Mouse (Mus musculus): ENCODE data around the gene Cdx2.

Gene Cdx2

DNA sequence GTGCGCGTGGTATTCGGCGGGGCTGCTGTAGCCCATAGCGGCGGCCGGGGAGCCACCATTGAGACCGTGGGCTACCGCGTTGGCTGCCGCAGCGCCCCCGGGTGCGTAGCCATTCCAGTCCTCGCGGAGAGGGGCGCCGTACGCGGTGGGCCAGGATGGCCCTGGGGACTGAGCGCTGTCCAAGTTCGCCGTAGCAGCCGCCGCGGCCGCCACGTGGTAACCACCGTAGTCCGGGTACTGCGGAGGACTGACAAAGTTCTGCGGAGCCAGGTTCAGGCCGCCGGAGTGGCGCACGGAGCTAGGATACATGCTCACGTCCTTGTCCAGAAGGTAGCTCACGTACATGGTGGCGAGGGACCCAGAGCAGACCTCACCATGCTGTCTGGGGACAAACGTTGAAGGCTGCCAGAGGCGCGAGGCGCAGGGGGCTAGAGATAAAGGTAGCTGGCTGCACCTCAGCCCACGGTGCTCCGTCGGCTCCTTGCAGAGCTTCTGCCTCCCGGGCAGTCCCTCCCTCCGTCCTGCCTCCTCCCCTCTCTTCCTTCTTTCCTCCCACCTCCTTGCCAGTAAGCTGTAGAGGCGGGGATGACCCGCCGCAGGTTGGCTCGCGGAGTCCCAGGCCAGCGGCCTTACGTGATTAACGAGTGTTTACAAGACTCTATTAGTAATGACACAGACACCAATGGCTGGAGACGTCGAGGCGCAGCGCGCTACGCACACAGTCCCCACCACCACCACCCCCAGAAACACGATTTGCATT lies at the start of gene Cdx2:
Gene Cdx2 (minus strand): TSS at position 633 of the 760 bp plus-strand sequence.
- no peak for DNase-seq (ENCODE audit: low read depth in 1 of 2, low spot score in 2 of 2)

DNA sequence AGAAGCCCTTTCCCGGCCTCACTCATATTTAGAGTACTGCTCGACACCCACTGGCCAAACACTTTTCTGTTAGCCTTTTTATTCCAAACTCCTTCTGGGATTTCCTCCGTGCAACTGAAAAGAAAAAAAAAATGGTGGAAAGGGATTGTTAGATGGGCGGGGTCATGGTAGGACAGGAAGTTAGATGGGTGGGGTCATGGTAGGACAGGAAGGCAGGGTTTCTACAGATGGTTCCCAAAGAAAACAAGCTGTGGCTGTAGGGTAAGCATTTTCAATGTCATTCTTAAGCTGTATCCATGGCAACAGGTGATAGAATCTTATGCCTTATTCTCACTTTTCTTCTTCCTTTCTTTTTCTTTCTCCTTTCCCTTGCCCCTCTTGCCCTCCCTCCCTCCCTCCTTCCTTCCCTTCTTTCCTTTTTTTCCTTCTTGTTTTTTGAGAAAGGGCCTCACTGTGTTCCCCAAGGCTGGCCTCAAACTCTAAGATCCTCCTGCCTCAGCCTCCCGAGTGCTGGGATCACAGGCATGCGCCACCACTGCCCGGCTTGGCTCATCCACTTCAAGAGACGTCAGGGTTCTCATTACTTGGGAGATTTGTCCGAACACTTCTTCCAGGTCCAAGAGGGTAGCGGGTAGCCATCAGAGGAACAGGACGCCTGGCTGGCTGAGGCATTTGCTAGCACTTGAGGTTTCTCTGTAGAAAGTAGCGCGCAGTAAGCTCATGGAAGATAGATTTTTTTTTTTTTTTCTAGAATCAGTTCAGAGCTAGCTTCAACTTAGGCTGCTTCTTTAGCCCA lies 49.4 kb upstream of the Cdx2 start:
- no peak for DNase-seq (ENCODE audit: low read depth in 1 of 2, low spot score in 2 of 2)

DNA sequence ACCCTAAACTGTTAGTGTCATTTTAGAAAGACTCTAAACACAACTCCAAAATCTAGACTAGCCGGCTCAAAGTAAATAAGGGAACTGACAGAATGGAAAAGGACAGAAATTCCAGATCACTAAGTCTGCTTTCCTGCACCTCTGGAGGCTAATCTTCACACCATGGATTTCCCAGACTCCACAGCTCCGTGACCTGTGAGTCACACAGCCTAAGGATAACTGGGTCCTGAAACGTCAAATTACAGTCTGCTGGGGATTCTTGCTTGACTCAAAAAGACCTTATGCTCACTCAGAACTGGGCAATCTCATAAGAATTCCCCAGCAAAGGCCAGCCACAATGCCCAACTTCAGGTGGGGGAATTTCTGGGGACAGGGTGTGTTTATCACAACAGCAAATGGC lies 48.7 kb upstream of the Cdx2 start:
- no peak for DNase-seq (ENCODE audit: low read depth in 1 of 2, low spot score in 2 of 2)

- no peak for DNase-seq (ENCODE audit: low read depth in 1 of 2, low spot score in 2 of 2)
These were observed 47.9 kb upstream of the Cdx2 start for GRCm38 (mm10) chr5:147354985-147355384.

DNA sequence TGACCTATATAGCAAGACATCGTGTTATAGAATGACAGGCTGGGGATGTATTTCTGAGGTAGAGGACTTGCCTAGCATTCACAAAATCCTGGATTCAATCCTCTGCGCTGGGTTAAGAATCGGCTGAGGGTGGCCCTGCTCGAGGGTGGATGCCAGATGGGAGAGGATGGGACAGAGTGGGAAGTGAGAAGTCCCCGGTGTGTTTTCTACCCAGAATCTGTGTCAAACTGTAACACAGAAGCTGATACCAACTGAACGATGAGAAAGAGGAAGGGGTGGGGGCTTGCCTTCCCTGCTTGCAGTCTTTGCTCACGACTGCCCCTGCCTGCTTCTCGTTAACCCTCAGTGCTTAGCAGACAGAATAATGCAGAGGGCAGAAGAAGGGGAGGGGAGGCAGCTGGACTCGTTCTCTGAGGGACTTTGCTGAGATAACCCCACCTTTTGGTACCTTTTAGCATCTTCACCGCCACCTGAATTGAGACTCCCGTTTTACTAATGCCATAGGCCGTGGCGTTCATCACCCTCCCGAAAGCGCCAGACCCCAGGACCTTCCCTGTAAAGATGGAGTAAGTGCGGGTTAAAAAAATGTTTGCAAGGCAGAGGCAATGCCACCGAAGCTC lies 47.2 kb upstream of the Cdx2 start:
- DNase-seq (ENCODE audit: low read depth in 1 of 2, low spot score in 2 of 2), result no peak

DNA sequence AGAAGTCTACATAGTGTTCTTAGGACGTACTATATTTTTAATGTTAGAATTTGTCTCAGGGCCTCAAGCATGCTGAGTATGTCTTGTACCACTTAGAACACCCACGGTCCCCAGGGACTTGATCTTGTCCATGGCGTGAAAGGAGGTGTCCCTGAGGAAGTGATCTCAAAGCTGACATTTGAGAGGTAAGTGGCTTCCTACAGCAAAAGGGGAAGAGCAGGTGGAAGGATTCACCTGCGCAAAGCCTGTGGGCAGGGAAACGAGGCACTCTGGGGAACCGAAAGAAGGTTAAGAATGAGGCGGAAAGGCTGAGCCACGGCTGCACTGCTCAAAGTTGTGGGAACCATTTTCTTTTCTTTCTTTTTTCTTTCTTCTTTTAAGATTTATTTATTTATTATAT lies 44.9 kb upstream of the Cdx2 start:
- no peak for DNase-seq (ENCODE audit: low read depth in 1 of 2, low spot score in 2 of 2)

- no peak for DNase-seq (ENCODE audit: low read depth in 1 of 2, low spot score in 2 of 2)
These were observed 38.9 kb upstream of the Cdx2 start for GRCm38 (mm10) chr5:147345981-147346380.

GRCm38 (mm10) chr5:147343904-147344303 lies 36.8 kb upstream of the Cdx2 start:
- DNase-seq (ENCODE audit: low read depth in 1 of 2, low spot score in 2 of 2), result no peak

GRCm38 (mm10) chr5:147342901-147343300 lies 35.8 kb upstream of the Cdx2 start:
- DNase-seq (ENCODE audit: low read depth in 1 of 2, low spot score in 2 of 2), result no peak

DNA sequence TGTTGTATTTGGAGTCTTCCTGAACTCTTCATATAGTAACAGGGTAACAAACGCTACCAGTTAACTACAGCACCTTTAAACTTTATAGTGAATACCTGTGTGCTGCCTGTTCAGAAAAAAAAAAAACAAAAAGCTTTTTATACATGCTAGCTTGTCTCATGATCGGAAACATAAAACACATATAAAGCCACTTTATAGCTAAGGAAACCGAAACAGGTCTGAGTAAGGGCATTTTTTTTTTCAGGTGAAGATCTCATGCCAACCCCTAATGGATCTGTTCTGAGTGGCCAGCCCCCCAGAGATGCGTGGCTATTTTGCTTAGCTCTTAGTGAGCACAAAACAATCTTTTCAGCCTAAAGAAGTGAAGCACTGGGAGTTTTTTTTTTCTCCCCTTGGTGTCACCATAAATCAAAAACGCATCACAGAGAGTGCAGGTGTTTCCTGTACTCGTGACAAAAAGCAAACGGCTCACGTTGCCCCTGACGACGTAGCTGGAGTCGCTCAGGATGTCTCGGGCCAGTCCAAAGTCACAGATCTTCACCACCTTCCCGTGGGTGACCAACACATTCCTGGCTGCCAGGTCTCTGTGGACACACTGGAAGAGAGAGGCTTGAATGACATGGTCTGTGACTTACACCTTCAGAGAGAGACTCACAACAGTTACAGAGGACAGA lies 33.8 kb upstream of the Cdx2 start:
- no peak for DNase-seq (ENCODE audit: low read depth in 1 of 2, low spot score in 2 of 2)

GRCm38 (mm10) chr5:147339560-147339959 lies 32.5 kb upstream of the Cdx2 start:
- DNase-seq (ENCODE audit: low read depth in 1 of 2, low spot score in 2 of 2), result no peak

DNA sequence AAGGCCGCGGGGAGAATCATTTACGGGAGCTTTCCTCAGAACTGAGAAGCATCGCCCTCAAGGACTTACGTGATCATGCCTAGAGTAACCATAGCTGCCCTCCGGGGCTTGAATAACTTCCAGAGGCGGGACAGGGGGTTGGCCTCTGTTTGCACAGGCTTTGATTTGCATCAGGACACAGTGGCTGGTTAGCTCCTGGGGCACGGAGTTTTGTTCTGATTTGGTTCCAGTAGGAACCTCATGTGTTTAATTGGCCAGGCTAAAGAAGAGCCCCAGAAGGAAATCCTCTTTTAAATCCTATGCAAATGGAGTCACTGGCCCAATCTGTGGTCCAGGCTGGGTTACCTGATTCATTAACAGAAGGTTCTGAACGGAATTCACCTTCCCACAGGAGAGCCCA lies 31.9 kb upstream of the Cdx2 start:
- no peak for DNase-seq (ENCODE audit: low read depth in 1 of 2, low spot score in 2 of 2)

- no peak for DNase-seq (ENCODE audit: low read depth in 1 of 2, low spot score in 2 of 2)
These were observed 25.6 kb upstream of the Cdx2 start for GRCm38 (mm10) chr5:147332711-147333110.

DNA sequence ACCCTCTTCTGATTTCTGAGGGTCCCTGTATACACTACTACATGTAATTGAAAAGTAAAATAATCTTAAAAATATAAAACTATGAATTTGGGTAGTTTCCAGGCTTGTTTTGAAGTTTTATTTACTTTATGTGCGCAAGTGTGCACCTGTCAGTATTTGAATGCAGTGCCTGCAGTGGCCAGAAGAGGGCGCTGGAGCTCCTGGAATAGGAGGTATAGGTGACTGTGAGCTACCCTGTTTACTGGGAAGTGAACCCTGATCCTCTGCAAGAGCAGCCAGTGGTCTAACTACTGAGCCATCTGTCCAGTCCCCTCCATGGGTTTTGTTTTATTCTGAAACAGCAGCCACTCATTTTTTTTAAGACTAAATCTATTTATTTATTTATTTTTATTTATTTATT lies 24.5 kb upstream of the Cdx2 start:
- peak; percentile 17 to 58 for DNase-seq (ENCODE audit: low read depth in 1 of 2, low spot score in 2 of 2)

DNA sequence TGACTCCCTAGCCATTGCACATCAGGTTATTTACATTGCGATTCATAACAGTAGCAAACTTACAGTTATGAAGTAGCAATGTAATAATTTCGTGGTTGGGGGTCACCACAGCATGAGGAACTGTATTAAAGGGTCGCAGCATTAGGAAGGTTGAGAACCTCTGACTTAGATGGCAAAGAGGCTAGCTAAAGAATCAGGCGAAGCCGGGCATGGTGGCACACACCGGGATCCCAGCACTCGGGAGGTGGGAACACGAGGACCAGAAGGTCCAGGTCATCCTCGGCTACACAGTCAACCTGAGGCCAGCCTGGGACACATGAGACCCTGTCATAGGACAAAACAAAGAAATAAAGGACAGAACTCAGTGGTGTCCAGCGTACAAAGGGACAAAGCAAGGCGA lies 22.9 kb upstream of the Cdx2 start:
- no peak for DNase-seq (ENCODE audit: low read depth in 1 of 2, low spot score in 2 of 2)

GRCm38 (mm10) chr5:147327636-147328035 lies 20.6 kb upstream of the Cdx2 start:
- no peak for DNase-seq (ENCODE audit: low read depth in 1 of 2, low spot score in 2 of 2)

- DNase-seq (ENCODE audit: low read depth in 1 of 2, low spot score in 2 of 2), result no peak
These were observed 18.9 kb upstream of the Cdx2 start for GRCm38 (mm10) chr5:147325931-147326330.

DNA sequence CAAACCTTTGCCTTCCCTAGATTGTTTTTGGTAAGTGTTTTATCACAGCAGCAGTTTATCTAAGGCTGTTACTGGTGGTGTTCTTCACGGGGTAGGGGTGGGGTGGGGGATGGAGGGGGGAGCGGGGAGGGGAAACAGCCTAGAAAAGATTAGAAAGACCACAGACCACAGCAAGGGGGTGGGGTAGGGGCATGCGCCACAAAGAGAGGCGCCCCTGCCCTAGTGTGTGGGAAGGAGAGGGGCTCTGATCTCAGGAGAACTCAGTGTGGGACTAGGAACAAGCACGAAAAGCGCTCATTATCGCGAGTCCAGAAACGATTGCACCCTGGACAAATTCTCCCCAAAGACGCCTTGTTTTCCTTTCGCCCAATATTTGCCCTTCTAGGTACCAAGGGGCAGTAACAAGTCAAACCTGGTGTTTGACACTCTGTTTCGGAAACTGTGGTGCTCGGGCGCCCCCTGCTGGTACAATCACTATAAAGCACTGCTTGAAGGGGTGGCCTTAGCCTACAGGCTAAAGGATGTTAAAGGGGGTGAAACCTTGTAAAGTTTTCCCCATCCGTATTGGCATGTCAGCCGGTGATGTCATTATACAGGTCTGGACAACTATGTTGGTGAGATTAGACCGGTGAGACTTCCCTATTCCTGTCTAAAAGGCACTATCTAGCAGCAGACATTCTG lies 16.3 kb upstream of the Cdx2 start:
- DNase-seq (ENCODE audit: low read depth in 1 of 2, low spot score in 2 of 2), result peak in 1 of 2 experiments; percentile 65

- DNase-seq (ENCODE audit: low read depth in 1 of 2, low spot score in 2 of 2), result no peak
These were observed 15.1 kb upstream of the Cdx2 start, which contains the start of gene Urad for GRCm38 (mm10) chr5:147322183-147322582. Gene Urad (minus strand): TSS chr5:147322440.

DNA sequence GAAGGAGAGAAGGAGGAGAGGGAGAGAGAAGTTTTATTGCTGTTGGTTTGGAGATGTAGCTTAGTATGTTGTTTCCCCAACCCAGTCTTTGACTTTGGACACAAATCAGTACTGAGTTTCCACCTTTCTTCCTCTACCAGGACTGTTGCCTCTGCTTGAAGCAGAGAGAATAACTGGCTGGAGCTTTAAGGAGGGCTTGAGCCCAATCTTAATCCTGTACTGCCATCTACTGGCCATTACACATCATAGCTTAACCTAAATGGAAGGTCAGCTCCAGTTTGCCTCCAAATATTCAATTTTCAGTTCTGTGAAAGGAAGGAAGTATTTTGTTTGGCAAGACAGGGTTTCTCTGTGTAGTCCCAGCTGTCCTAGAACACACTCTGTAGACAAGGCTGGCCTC lies 12.6 kb upstream of the Cdx2 start:
- DNase-seq (ENCODE audit: low read depth in 1 of 2, low spot score in 2 of 2), result no peak

GRCm38 (mm10) chr5:147317991-147318390 lies 10.9 kb upstream of the Cdx2 start:
- no peak for DNase-seq (ENCODE audit: low read depth in 1 of 2, low spot score in 2 of 2)

Measured in monocyte, adult 2 months (primary cell).